Mouse (Mus musculus) CH12.LX (cell line): ENCODE data around the gene Ccr8. TPM values are rescaled to one million over a fixed set of nuclear protein-coding genes. Genes with fewer than 3 reads are reported as not detected.

Source experiments
- DNase-seq: peaks from one replicate; pipeline ENCODE4 v3.0.0-alpha.2; 2013; ENCODE audit errors: extremely low read depth
- H3K27ac ChIP-seq: 2 replicates; pipeline ENCODE4 v1.5.1; 2012; ENCODE audit warnings: low read depth, mild to moderate bottlenecking, control low read depth, moderate library complexity; ENCODE audit not compliant: insufficient read depth
- H3K27me3 ChIP-seq: replicated peaks from 2 replicates; pipeline ENCODE3; 2012; ENCODE audit warnings: inconsistent platforms
- H3K36me3 ChIP-seq, 2 experiments: replicated peaks in 1 of 2; 2 replicates each; pipeline versions ENCODE3 to v1.6.1; 2012; ENCODE audit warnings: inconsistent platforms in 1 of 2, low read length in 1 of 2, mild to moderate bottlenecking in 1 of 2, mixed read lengths in 1 of 2, moderate library complexity in 1 of 2; ENCODE audit not compliant: control insufficient read depth in 1 of 2, insufficient read depth in 1 of 2
- H3K4me1 ChIP-seq, 2 experiments: 2 replicates each; pipeline ENCODE4 v1.6.1; 2012; ENCODE audit warnings: inconsistent platforms in 1 of 2, moderate library complexity in 1 of 2; ENCODE audit not compliant: insufficient read depth in 2 of 2, control insufficient read depth in 1 of 2
- H3K4me2 ChIP-seq: 2 replicates; pipeline ENCODE4 v1.6.1; 2012; ENCODE audit warnings: low read depth, mild to moderate bottlenecking, control low read depth; ENCODE audit not compliant: poor library complexity, insufficient read depth, severe bottlenecking
- H3K4me3 ChIP-seq, 3 experiments: fragments of 150-350 bp in 1 of 3; sonication (generic) in 1 of 3; replicated peaks in 1 of 3; 2 replicates each; pipeline versions ENCODE3 to v1.5.1; 2011 to 2012; ENCODE audit warnings: low read depth in 2 of 3, low read length in 2 of 3, mild to moderate bottlenecking in 2 of 3, moderate library complexity in 2 of 3, control low read depth in 1 of 3, improper control_type of control experiment in 1 of 3, inconsistent platforms in 1 of 3, mixed read lengths in 1 of 3; ENCODE audit not compliant: poor library complexity in 1 of 3
- H3K79me2 ChIP-seq: replicated peaks from 2 replicates; pipeline ENCODE4 v1.6.1; 2012; ENCODE audit warnings: mild to moderate bottlenecking, moderate library complexity; ENCODE audit not compliant: control insufficient read depth, poor library complexity, insufficient read depth, severe bottlenecking; ENCODE audit errors: extremely low read depth
- H3K9ac ChIP-seq: 2 replicates; pipeline ENCODE4 v1.6.1; 2012; ENCODE audit warnings: low read depth, mild to moderate bottlenecking, control low read depth, moderate library complexity; ENCODE audit not compliant: insufficient read depth
- H3K9me3 ChIP-seq: replicated peaks from 2 replicates; pipeline ENCODE3; 2012; ENCODE audit warnings: low read length, inconsistent platforms, mixed read lengths
- CHD1 ChIP-seq: IDR thresholded peaks from 2 replicates; pipeline ENCODE4 v1.6.1; 2012; ENCODE audit warnings: low read depth, low read length, improper control_type of control experiment, inconsistent platforms
- CHD2 ChIP-seq: IDR thresholded peaks from 2 replicates; pipeline ENCODE4 v1.6.1; 2011; ENCODE audit warnings: low read length, improper control_type of control experiment
- ETS1 ChIP-seq: conservative IDR thresholded peaks from 2 replicates; pipeline ENCODE4 v1.6.1; 2012; ENCODE audit warnings: low read depth, mild to moderate bottlenecking, inconsistent platforms, low read length, improper control_type of control experiment, moderate library complexity
- GABPA ChIP-seq: IDR thresholded peaks from 2 replicates; pipeline ENCODE4 v1.6.1; 2012; ENCODE audit warnings: low read depth, low read length, improper control_type of control experiment, inconsistent platforms; ENCODE audit not compliant: insufficient replicate concordance
- JUND ChIP-seq: conservative IDR thresholded peaks from 2 replicates; pipeline ENCODE4 v1.6.1; 2011; ENCODE audit warnings: low read depth, low read length, improper control_type of control experiment
- KAT2A ChIP-seq: IDR thresholded peaks from 2 replicates; pipeline ENCODE4 v1.6.1; 2012; ENCODE audit warnings: low read length, improper control_type of control experiment, inconsistent platforms; ENCODE audit not compliant: insufficient replicate concordance
- MAX ChIP-seq: IDR thresholded peaks from 2 replicates; pipeline ENCODE4 v1.6.1; 2011; ENCODE audit warnings: low read length, improper control_type of control experiment
- PAX5 ChIP-seq: IDR thresholded peaks from 2 replicates; pipeline ENCODE4 v1.6.1; 2012; ENCODE audit warnings: low read length, inconsistent platforms, mixed read lengths
- POLR2AphosphoS2 ChIP-seq: IDR thresholded peaks from 2 replicates; pipeline ENCODE4 v1.6.1; 2011; ENCODE audit warnings: low read depth, low read length, improper control_type of control experiment
- RAD21 ChIP-seq: IDR thresholded peaks from 2 replicates; pipeline ENCODE4 v1.6.1; 2011; ENCODE audit warnings: low read depth, mild to moderate bottlenecking, low read length, improper control_type of control experiment, moderate library complexity
- TBP ChIP-seq: conservative IDR thresholded peaks from 2 replicates; pipeline ENCODE4 v1.6.1; 2011; ENCODE audit warnings: low read depth, low read length, improper control_type of control experiment
- TCF12 ChIP-seq: IDR thresholded peaks from 2 replicates; pipeline ENCODE4 v1.6.1; 2014; ENCODE audit warnings: low read depth, mild to moderate bottlenecking, inconsistent platforms, low read length, improper control_type of control experiment
- USF2 ChIP-seq: conservative IDR thresholded peaks from 2 replicates; pipeline ENCODE4 v1.6.1; 2011; ENCODE audit warnings: low read depth, low read length, improper control_type of control experiment
- ZKSCAN1 ChIP-seq: IDR thresholded peaks from 2 replicates; pipeline ENCODE4 v1.6.1; 2012; ENCODE audit warnings: low read depth, inconsistent platforms, low read length, improper control_type of control experiment, borderline replicate concordance
- ZNF384 ChIP-seq: IDR thresholded peaks from 2 replicates; pipeline ENCODE4 v1.6.1; 2012; ENCODE audit warnings: low read depth, low read length, improper control_type of control experiment, inconsistent platforms
- dilution Hi-C: fragments of 300-500 bp; cut with MboI; formaldehyde crosslinking; loops from 2 replicates; pipeline ENCODE4 v1.14.3; 2020; ENCODE audit warnings: low sequenced_read_pairs; ENCODE audit not compliant: extremely low pct_unique_long_range_greater_than_20kb, extremely low pct_ligation_motif_present
- in situ Hi-C: fragments of 300-500 bp; cut with MboI; formaldehyde crosslinking; loops from 3 replicates; pipeline ENCODE4 v1.14.3; 2019; ENCODE audit warnings: low sequenced_read_pairs, low pct_ligation_motif_present, low pct_unique_long_range_greater_than_20kb, mixed read lengths
- polyA plus RNA-seq: library from polyadenylated mRNA; unstranded; fragments of >175 nt; gene quantifications from 2 replicates; pipeline ENCODE4 v1.2.1, GENCODE M21; 2012; ENCODE audit warnings: low read depth; ENCODE audit not compliant: insufficient read length
- total RNA-seq, 2 experiments: library from RNA; depleted of rRNA; stranded (reverse); fragments of 300-350 nt in 1 of 2; fragments of >200 nt in 1 of 2; gene quantifications; 2 replicates each; pipeline ENCODE4 v1.2.3; 2012 to 2014

Gene Ccr8
- total and polyA plus RNA-seq, 3 experiments: not detected

- Histone ChIP-seq H3K4me2 (no peak overlapping the region), H3K36me3 (peaks cover 48 to 61% of the 10 kb centered on the region in 2 experiments)
- DNase-seq: no peak
- no peak for TF ChIP-seq USF2
- no peak for TF ChIP-seq GABPA
- no peak for TF ChIP-seq CHD2
- no peak for TF ChIP-seq CHD1
- TF ChIP-seq TCF12: no peak
- no peak for TF ChIP-seq POLR2AphosphoS2
- no peak for TF ChIP-seq ZKSCAN1
- TF ChIP-seq JUND: no peak
- TF ChIP-seq, all 38 proteins: peak for 0
- Histone ChIP-seq H3K27me3 (no peaks in the 10 kb centered on the region), H3K4me3 (no peak overlapping the region), H3K27ac (no peak overlapping the region), H3K9me3 (no peaks in the 10 kb centered on the region), H3K4me1 (peaks cover 12 to 41% of the 10 kb centered on the region in 2 experiments), H3K79me2 (no peaks in the 10 kb centered on the region; the same call in 1 of the 2 replicates), H3K9ac (no peak overlapping the region)
- in situ Hi-C loops: no loop called here
- dilution Hi-C loops: no loop called here
Measured at GRCm38 (mm10) chr9:120118212-120118611, 26.3 kb downstream of the Ccr8 start.

- peaks cover 2 to 36% of the 10 kb centered on the region in 2 experiments for H3K4me1 ChIP-seq
- dilution Hi-C loops (no loop called here), in situ Hi-C loops (no loop called here)
- DNase-seq: no peak
- no peaks in the 10 kb centered on the region for H3K27me3 ChIP-seq
- peaks cover 54 to 72% of the 10 kb centered on the region in 2 experiments for H3K36me3 ChIP-seq
- no peaks in the 10 kb centered on the region for H3K79me2 ChIP-seq
- H3K9me3 ChIP-seq: no peaks in the 10 kb centered on the region
- no peak overlapping the region for H3K4me2 ChIP-seq
- H3K27ac ChIP-seq: no peak overlapping the region
- no peak overlapping the region for H3K9ac ChIP-seq
- TF ChIP-seq ZNF384 (no peak), CHD2 (no peak)
- no peak overlapping the region for H3K4me3 ChIP-seq
Measured at GRCm38 (mm10) chr9:120120503-120120902, 28.6 kb downstream of the Ccr8 start.

GRCm38 (mm10) chr9:120126868-120127267, 35.0 kb downstream of the Ccr8 start:
- Histone ChIP-seq H3K4me3 (peak overlapping the region; percentile 39 to 54 (median 43)), H3K9me3 (no peaks in the 10 kb centered on the region), H3K9ac (peak overlapping the region; percentile 92), H3K36me3 (peaks cover 49 to 58% of the 10 kb centered on the region in 2 experiments), H3K79me2 (peaks cover 23% of the 10 kb centered on the region), H3K27me3 (no peaks in the 10 kb centered on the region), H3K4me2 (peak overlapping the region; percentile 80), H3K4me1 (peaks cover 9 to 42% of the 10 kb centered on the region in 2 experiments), H3K27ac (peak overlapping the region; percentile 57; the same call in 1 of the 2 replicates)
- in situ Hi-C loops: no loop called here
- DNase-seq: no peak
- dilution Hi-C loops: no loop called here
- TF ChIP-seq RAD21 (no peak), KAT2A (0 out of 2 replicates have a peak, but pooled peaks have one; percentile 10), ETS1 (no peak), TBP (0 out of 2 replicates have a peak, but pooled peaks have one; percentile 30), MAX (0 out of 2 replicates have a peak, but pooled peaks have one; percentile 24), PAX5 (no peak)
